Mouse (Mus musculus) MEL (cell line): ENCODE results near the gene Tnp2. TPM values are rescaled to one million over a fixed set of nuclear protein-coding genes. Genes with fewer than 3 reads are reported as not detected.

Experiments used
- DNase-seq: peaks from one replicate; pipeline ENCODE4 v3.0.0; 2011; ENCODE audit warnings: low read depth, low spot score
- H3K27ac ChIP-seq: 2 replicates; pipeline ENCODE4 v1.5.1; 2012; ENCODE audit warnings: low read depth, mild to moderate bottlenecking, control low read depth, low read length, moderate library complexity; ENCODE audit not compliant: control insufficient read depth
- H3K27me3 ChIP-seq, 2 experiments: fragments of 150-350 bp in 1 of 2; sonication (generic) in 1 of 2; 2 replicates each; pipeline ENCODE4 v1.6.1; 2012; ENCODE audit warnings: low read length in 2 of 2, mild to moderate bottlenecking in 2 of 2, improper control_type of control experiment in 1 of 2, moderate library complexity in 1 of 2; ENCODE audit not compliant: insufficient read depth in 2 of 2, control insufficient read depth in 1 of 2
- H3K36me3 ChIP-seq, 2 experiments: 2 replicates each; pipeline ENCODE4 v1.6.1; 2012 to 2014; ENCODE audit warnings: low read length in 2 of 2, improper control_type of control experiment in 1 of 2, inconsistent platforms in 1 of 2, mild to moderate bottlenecking in 1 of 2; ENCODE audit not compliant: insufficient read depth in 2 of 2, control insufficient read depth in 1 of 2
- H3K4me1 ChIP-seq, 2 experiments: fragments of 150-350 bp in 1 of 2; sonication (generic) in 1 of 2; 2 replicates each; pipeline ENCODE4 v1.6.1; 2012; ENCODE audit warnings: low read length in 2 of 2, improper control_type of control experiment in 1 of 2, mild to moderate bottlenecking in 1 of 2; ENCODE audit not compliant: insufficient read depth in 2 of 2, control insufficient read depth in 1 of 2
- H3K4me3 ChIP-seq, 2 experiments: fragments of 150-350 bp in 1 of 2; sonication (generic) in 1 of 2; 2 replicates each; pipeline ENCODE4 v1.5.1; 2012; ENCODE audit warnings: low read depth in 2 of 2, low read length in 2 of 2, mild to moderate bottlenecking in 2 of 2, moderate library complexity in 2 of 2, control low read depth in 1 of 2, improper control_type of control experiment in 1 of 2; ENCODE audit not compliant: control insufficient read depth in 1 of 2, insufficient read depth in 1 of 2
- H3K79me2 ChIP-seq: 2 replicates; pipeline ENCODE4 v1.6.1; 2012; ENCODE audit warnings: mild to moderate bottlenecking, low read length, moderate library complexity; ENCODE audit not compliant: control insufficient read depth, poor library complexity, insufficient read depth
- H3K9ac ChIP-seq: 2 replicates; pipeline ENCODE4 v1.6.1; 2012; ENCODE audit warnings: low read depth, mild to moderate bottlenecking, control low read depth, low read length, moderate library complexity; ENCODE audit not compliant: control insufficient read depth, poor library complexity, severe bottlenecking
- H3K9me3 ChIP-seq: fragments of 150-350 bp; sonication (generic); replicated peaks from 2 replicates; pipeline ENCODE4 v1.6.1; 2012; ENCODE audit warnings: mild to moderate bottlenecking, low read length, improper control_type of control experiment, moderate library complexity; ENCODE audit not compliant: insufficient read depth
- E2F4 ChIP-seq: IDR thresholded peaks from 2 replicates; pipeline ENCODE4 v1.6.1; 2011; ENCODE audit warnings: low read depth, low read length, improper control_type of control experiment, borderline replicate concordance
- ELF1 ChIP-seq: IDR thresholded peaks from 2 replicates; pipeline ENCODE4 v1.6.1; 2014; ENCODE audit warnings: low read depth, mild to moderate bottlenecking, inconsistent platforms, low read length, improper control_type of control experiment, moderate library complexity
- GABPA ChIP-seq: IDR thresholded peaks from 2 replicates; pipeline ENCODE4 v1.6.1; 2012; ENCODE audit warnings: low read depth, mild to moderate bottlenecking, inconsistent platforms, low read length, improper control_type of control experiment, moderate library complexity
- GATA1 ChIP-seq: IDR thresholded peaks from 2 replicates; pipeline ENCODE4 v1.6.1; 2011; ENCODE audit warnings: low read depth, low read length, improper control_type of control experiment
- JUND ChIP-seq: IDR thresholded peaks from 2 replicates; pipeline ENCODE4 v1.6.1; 2011; ENCODE audit warnings: low read depth, mild to moderate bottlenecking, improper control_type of control experiment, low read length
- KAT2A ChIP-seq: conservative IDR thresholded peaks from 2 replicates; pipeline ENCODE4 v1.6.1; 2012; ENCODE audit warnings: low read depth, low read length, improper control_type of control experiment, inconsistent platforms
- MAFK ChIP-seq: IDR thresholded peaks from 2 replicates; pipeline ENCODE4 v1.6.1; 2011; ENCODE audit warnings: low read depth, mild to moderate bottlenecking, low read length, improper control_type of control experiment, borderline replicate concordance
- MAZ ChIP-seq: IDR thresholded peaks from 2 replicates; pipeline ENCODE4 v1.6.1; 2012; ENCODE audit warnings: low read depth, mild to moderate bottlenecking, inconsistent platforms, low read length, improper control_type of control experiment
- MEF2A ChIP-seq: IDR thresholded peaks from 2 replicates; pipeline ENCODE4 v1.6.1; 2014; ENCODE audit warnings: low read depth, mild to moderate bottlenecking, inconsistent platforms, low read length, improper control_type of control experiment; ENCODE audit not compliant: poor library complexity, insufficient replicate concordance, severe bottlenecking; ENCODE audit errors: extremely low read depth
- NELFE ChIP-seq: IDR thresholded peaks from 2 replicates; pipeline ENCODE4 v1.6.1; 2011; ENCODE audit warnings: low read depth, low read length, improper control_type of control experiment
- NRF1 ChIP-seq: IDR thresholded peaks from 2 replicates; pipeline ENCODE4 v1.6.1; 2014; ENCODE audit warnings: low read depth, mild to moderate bottlenecking, inconsistent platforms, low read length, improper control_type of control experiment, moderate library complexity; ENCODE audit not compliant: poor library complexity, insufficient read depth, severe bottlenecking
- POLR2A ChIP-seq, 2 experiments: IDR thresholded peaks; 2 replicates each; pipeline ENCODE4 v1.6.1; 2011 to 2012; ENCODE audit warnings: low read length in 2 of 2, mild to moderate bottlenecking in 2 of 2, control low read depth in 1 of 2, improper control_type of control experiment in 1 of 2, low read depth in 1 of 2, moderate library complexity in 1 of 2; ENCODE audit not compliant: control insufficient read depth in 1 of 2, insufficient read depth in 1 of 2, poor library complexity in 1 of 2
- POLR2AphosphoS2 ChIP-seq: IDR thresholded peaks from 2 replicates; pipeline ENCODE4 v1.6.1; 2011; ENCODE audit warnings: low read length, improper control_type of control experiment
- RAD21 ChIP-seq: IDR thresholded peaks from 2 replicates; pipeline ENCODE4 v1.6.1; 2011; ENCODE audit warnings: mild to moderate bottlenecking, low read depth, low read length, improper control_type of control experiment
- RCOR1 ChIP-seq: IDR thresholded peaks from 2 replicates; pipeline ENCODE4 v1.6.1; 2012; ENCODE audit warnings: low read depth, mild to moderate bottlenecking, inconsistent platforms, low read length, improper control_type of control experiment
- SMC3 ChIP-seq: IDR thresholded peaks from 2 replicates; pipeline ENCODE4 v1.6.1; 2011; ENCODE audit warnings: low read depth, low read length, improper control_type of control experiment
- TAL1 ChIP-seq: IDR thresholded peaks from 2 replicates; pipeline ENCODE4 v1.6.1; 2012; ENCODE audit warnings: mild to moderate bottlenecking, inconsistent platforms, low read length, moderate library complexity, mixed read lengths
- UBTF ChIP-seq: IDR thresholded peaks from 2 replicates; pipeline ENCODE4 v1.6.1; 2012; ENCODE audit warnings: low read depth, mild to moderate bottlenecking, inconsistent platforms, low read length, improper control_type of control experiment, moderate library complexity, borderline replicate concordance; ENCODE audit not compliant: insufficient read depth
- ZC3H11A ChIP-seq: IDR thresholded peaks from 2 replicates; pipeline ENCODE4 v1.6.1; 2012; ENCODE audit warnings: low read depth, mild to moderate bottlenecking, inconsistent platforms, low read length, improper control_type of control experiment
- ZKSCAN1 ChIP-seq: IDR thresholded peaks from 2 replicates; pipeline ENCODE4 v1.6.1; 2012; ENCODE audit warnings: low read depth, mild to moderate bottlenecking, inconsistent platforms, low read length, improper control_type of control experiment, moderate library complexity
- polyA plus RNA-seq, 2 experiments: library from polyadenylated mRNA; stranded (reverse) in 1 of 2; unstranded in 1 of 2; fragments of >175 nt in 1 of 2; fragments of >200 nt in 1 of 2; gene quantifications; 2 replicates each; pipeline versions ENCODE4 v1.2.1 to v1.2.4; 2012; ENCODE audit warnings: low replicate concordance in 2 of 2, low read depth in 1 of 2; ENCODE audit not compliant: insufficient read length in 2 of 2, insufficient read depth in 1 of 2, missing spikeins in 1 of 2
- total RNA-seq: library from RNA; depleted of rRNA; stranded (reverse); fragments of 300-350 nt; gene quantifications from 2 replicates; pipeline ENCODE4 v1.2.3, GENCODE M21; 2012

Gene Tnp2
- total and polyA plus RNA-seq, 3 experiments: not detected

DNA sequence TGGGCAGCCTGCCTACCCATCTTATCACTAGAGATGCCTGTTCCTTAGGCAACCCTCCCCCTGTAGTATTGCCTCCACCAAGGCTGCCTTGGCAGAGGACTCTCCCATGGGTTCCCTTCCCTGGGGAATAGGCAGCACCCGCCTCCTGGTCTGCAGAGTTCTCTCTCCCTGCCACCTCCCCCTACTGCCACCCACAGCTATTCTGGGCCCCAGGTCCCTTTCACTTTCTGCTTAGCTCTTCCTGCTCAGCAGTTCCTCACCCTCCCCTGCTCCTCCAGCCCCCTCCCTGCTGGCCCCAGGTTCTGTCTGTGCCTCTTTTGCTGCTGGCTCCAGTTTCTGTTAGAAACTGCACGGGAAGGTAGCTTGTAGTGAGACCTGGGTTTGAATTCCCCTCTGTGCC lies 18.8 kb downstream of the Tnp2 start:
- H3K79me2 ChIP-seq: no peaks in the 10 kb centered on the region
- H3K27ac ChIP-seq: no peak overlapping the region
- H3K9me3 ChIP-seq: no peaks in the 10 kb centered on the region
- H3K27me3 ChIP-seq: no peaks in the 10 kb centered on the region; a peak in 1 of 4 replicates
- H3K4me1 ChIP-seq: no peaks in the 10 kb centered on the region
- no peak for TF ChIP-seq UBTF
- TF ChIP-seq POLR2A (IDR thresholded peaks at IDR 0.05; ENCODE audit: control insufficient read depth in 1 of 2, insufficient read depth in 1 of 2, low read depth in 1 of 2, low read length in 2 of 2, poor library complexity in 1 of 2): no peak
- no peak for TF ChIP-seq RCOR1
- TF ChIP-seq RAD21: no peak
- TF ChIP-seq MEF2A: no peak
- TF ChIP-seq ELF1: no peak
- no peak for TF ChIP-seq NELFE
- TF ChIP-seq KAT2A: no peak
- TF ChIP-seq, all 39 proteins: peak for 0
- Histone ChIP-seq H3K9ac (no peak overlapping the region), H3K36me3 (no peaks in the 10 kb centered on the region; a peak in 1 of 4 replicates), H3K4me3 (no peak overlapping the region)
- DNase-seq: no peak

DNA sequence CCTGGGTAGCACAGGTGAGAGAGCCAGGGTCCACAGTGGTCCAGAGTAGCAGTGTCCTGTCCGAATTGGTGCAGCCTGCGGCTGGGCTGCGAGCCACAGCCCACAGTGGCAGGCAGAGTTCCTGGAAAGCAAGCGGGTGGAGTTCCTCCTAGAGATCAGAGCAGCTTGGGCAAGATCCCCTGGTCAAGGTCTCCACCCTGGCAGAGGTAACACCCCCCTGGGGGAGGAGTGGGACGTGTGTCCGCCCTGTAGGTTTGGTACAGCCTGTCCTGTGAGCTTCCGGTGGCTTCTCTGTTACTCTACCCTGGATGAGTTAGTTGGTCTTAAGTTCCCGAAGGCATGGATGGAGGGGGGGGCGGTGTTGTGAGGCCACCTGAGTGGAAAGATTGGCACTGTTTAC lies 19.6 kb downstream of the Tnp2 start:
- no peak overlapping the region for H3K9ac ChIP-seq
- no peaks in the 10 kb centered on the region for H3K4me1 ChIP-seq
- no peak overlapping the region for H3K4me3 ChIP-seq
- H3K27me3 ChIP-seq: no peaks in the 10 kb centered on the region; a peak in 1 of 4 replicates
- no peaks in the 10 kb centered on the region for H3K79me2 ChIP-seq
- H3K9me3 ChIP-seq: no peaks in the 10 kb centered on the region
- no peak overlapping the region for H3K27ac ChIP-seq
- DNase-seq: no peak
- TF ChIP-seq GATA1: no peak
- TF ChIP-seq NRF1: no peak
- TF ChIP-seq SMC3: no peak
- TF ChIP-seq JUND: no peak
- TF ChIP-seq ZKSCAN1: no peak
- no peak for TF ChIP-seq MAZ
- TF ChIP-seq MAFK: no peak
- no peak for TF ChIP-seq POLR2AphosphoS2
- TF ChIP-seq NELFE: no peak
- TF ChIP-seq ZC3H11A: no peak
- no peak for TF ChIP-seq KAT2A
- TF ChIP-seq GABPA: no peak
- TF ChIP-seq E2F4: no peak
- TF ChIP-seq ELF1: no peak
- no peak for TF ChIP-seq TAL1
- no peaks in the 10 kb centered on the region; a peak in 1 of 4 replicates for H3K36me3 ChIP-seq
